Mouse (Mus musculus) lung, postnatal 0 days (tissue): ENCODE measurements at regions not wholly inside any gene's neighbourhood (a gene's known extent, or its start where the extent isn't known, plus 50 kb on each side); places are given as distances from the start of the nearest gene placed in this dataset.

ENCODE experiments used
- ATAC-seq: fragments of 200-750 bp; cut with Nextera tagmentation; 2 replicates; pipeline ENCODE4 v1.8.0; 2017; ENCODE audit warnings: moderate library complexity
- DNase-seq: peaks from one replicate; pipeline ENCODE4 v3.0.0-alpha.2; 2016; ENCODE audit warnings: low spot score
- H3K27ac ChIP-seq: fragments of 300-500 bp; sonication (generic); 2 replicates; pipeline ENCODE4 v1.5.1; 2014; ENCODE audit warnings: antibody characterized with exemption, mild to moderate bottlenecking, low read length, mixed read lengths
- H3K27me3 ChIP-seq: fragments of 300-500 bp; sonication (generic); replicated peaks from 2 replicates; pipeline ENCODE4 v1.6.1; 2014; ENCODE audit warnings: low read length, mixed read lengths; ENCODE audit not compliant: insufficient read depth
- H3K36me3 ChIP-seq: fragments of 300-500 bp; sonication (generic); 2 replicates; pipeline ENCODE4 v1.6.1; 2014; ENCODE audit warnings: low read length, mixed read lengths; ENCODE audit not compliant: insufficient read depth
- H3K4me1 ChIP-seq: fragments of 300-500 bp; sonication (generic); 2 replicates; pipeline ENCODE4 v1.6.1; 2014; ENCODE audit warnings: antibody characterized with exemption, low read depth, low read length, mixed read lengths; ENCODE audit not compliant: insufficient read depth
- H3K4me2 ChIP-seq: fragments of 300-500 bp; sonication (generic); replicated peaks from 2 replicates; pipeline ENCODE4 v1.6.1; 2014; ENCODE audit warnings: low read depth, mild to moderate bottlenecking, low read length, moderate library complexity, mixed read lengths
- H3K4me3 ChIP-seq: fragments of 300-500 bp; sonication (generic); 2 replicates; pipeline ENCODE4 v1.5.1; 2014; ENCODE audit warnings: low read depth, low read length
- H3K9ac ChIP-seq: fragments of 300-500 bp; sonication (generic); replicated peaks from 2 replicates; pipeline ENCODE4 v1.6.1; 2014; ENCODE audit warnings: low read depth, mild to moderate bottlenecking
- H3K9me3 ChIP-seq: fragments of 300-500 bp; sonication (generic); 2 replicates; pipeline ENCODE4 v1.6.1; 2016; ENCODE audit warnings: low read length, mixed read lengths
- CTCF ChIP-seq: IDR thresholded peaks from 2 replicates; pipeline ENCODE4 v1.5.1; 2016; ENCODE audit warnings: antibody characterized with exemption, mild to moderate bottlenecking
- EP300 ChIP-seq: IDR thresholded peaks from 2 replicates; pipeline ENCODE4 v1.6.1; 2016; ENCODE audit warnings: antibody characterized with exemption, mild to moderate bottlenecking, control low read depth
- WGBS: fragments of 180-500 bp; shearing (Covaris S2); extraction: QIAGEN DNeasy Blood & Tissue Kit; methylation state at CpG from one replicate; pipeline ENCODE4 v1.1.7; 2014; 5-methylcytosine and 5-hydroxymethylcytosine counted together

DNA sequence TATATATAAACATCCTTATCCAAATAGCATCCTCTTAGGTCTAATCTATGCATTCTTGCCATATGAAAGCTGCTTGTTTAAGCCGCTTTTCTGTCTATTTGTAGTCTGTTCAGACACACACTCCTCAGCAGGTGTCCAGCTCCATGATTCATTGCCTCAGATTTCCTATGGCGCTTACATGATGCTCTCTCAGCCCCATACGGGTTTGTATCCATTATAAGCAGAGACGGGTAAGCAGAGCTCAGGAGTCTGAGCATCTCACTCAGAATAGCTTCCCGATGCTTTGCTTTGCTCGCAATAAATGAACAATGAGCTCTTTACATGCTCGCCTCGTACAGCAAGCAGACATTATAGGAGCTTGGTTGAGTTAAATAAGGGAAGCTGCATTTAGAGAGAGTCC is 521.3 kb upstream of the Ptbp2 start:
- Histone ChIP-seq H3K4me1 (no peaks in the 10 kb centered on the region), H3K27me3 (no peaks in the 10 kb centered on the region), H3K36me3 (no peaks in the 10 kb centered on the region), H3K4me2 (no peak overlapping the region), H3K27ac (no peak overlapping the region), H3K4me3 (no peak overlapping the region), H3K9ac (no peak overlapping the region), H3K9me3 (no peaks in the 10 kb centered on the region)
- WGBS, result 69% methylated on average over 8 of the region's 8 CpGs
- ATAC-seq, result no peak
- DNase-seq, result no peak
- TF ChIP-seq CTCF, result no peak
- no peak for TF ChIP-seq EP300
